Mouse (Mus musculus): ENCODE measurements around the gene Rps21. TPM values are rescaled to one million over a fixed set of nuclear protein-coding genes. Genes with fewer than 3 reads are reported as not detected.

Rps21 gene
- polyA plus RNA-seq, 1 experiment: 1,119 TPM

DNA sequence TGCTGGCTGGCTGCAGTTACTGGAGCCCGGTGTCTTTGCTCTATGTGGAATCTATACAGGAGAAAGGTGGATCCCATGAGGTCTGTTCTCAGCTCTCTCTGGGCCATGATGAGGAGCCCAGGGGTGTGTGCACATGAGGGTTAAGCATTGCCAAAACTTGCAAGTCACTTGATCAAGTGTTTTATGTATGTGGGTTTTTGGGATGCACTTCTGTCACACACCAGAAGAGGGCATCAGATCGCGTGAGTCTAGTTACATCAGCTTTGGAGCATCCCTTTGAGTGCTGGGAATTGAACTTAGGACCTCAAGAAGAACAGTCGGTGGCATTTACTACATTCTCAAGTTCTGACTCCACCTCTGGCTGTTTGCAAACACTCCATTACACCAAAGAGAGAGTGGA, 47.4 kb downstream of the Rps21 start:
- 52% methylated on average over 4 of the region's 4 CpGs for WGBS
- Histone ChIP-seq H3K27ac (ENCODE audit: insufficient read depth, low read depth, low read length) (no peak overlapping the region), H3K4me3 (ENCODE audit: insufficient read depth, low read depth, low read length) (no peak overlapping the region), H3K4me1 (ENCODE audit: control insufficient read depth, insufficient read depth, low read length) (0 out of 2 replicates have a peak, but pooled peaks cover 3% of the 10 kb centered on the region)
- TF ChIP-seq POLR2A (IDR thresholded peaks at IDR 0.05; ENCODE audit: insufficient read depth, low read depth, low read length) (no peak), CTCF (IDR thresholded peaks at IDR 0.05; ENCODE audit: insufficient read depth, low read depth, low read length) (no peak)

DNA sequence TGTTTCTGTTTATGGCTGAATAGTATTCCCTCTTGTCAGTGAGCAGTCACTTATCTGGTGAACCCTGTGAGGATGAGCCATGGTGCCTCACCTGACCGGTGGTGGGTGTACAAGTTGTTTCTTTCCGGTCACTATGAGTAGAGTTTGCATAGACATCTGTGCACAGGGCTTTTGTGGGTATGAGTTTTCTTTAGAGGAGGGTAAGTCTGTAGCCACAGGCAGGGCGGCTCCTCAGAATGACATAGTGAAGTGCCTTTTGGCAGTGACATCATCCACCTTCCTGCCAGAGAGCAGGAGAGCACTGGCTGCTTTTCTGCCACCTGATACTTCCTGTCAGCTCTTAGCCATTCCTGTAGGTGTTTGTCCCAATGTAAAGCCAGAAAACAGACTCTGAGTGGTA, 48.3 kb downstream of the Rps21 start:
- WGBS: 86% methylated on average over 3 of the region's 3 CpGs
- TF ChIP-seq POLR2A (IDR thresholded peaks at IDR 0.05; ENCODE audit: insufficient read depth, low read depth, low read length) (no peak), CTCF (IDR thresholded peaks at IDR 0.05; ENCODE audit: insufficient read depth, low read depth, low read length) (no peak)

DNA sequence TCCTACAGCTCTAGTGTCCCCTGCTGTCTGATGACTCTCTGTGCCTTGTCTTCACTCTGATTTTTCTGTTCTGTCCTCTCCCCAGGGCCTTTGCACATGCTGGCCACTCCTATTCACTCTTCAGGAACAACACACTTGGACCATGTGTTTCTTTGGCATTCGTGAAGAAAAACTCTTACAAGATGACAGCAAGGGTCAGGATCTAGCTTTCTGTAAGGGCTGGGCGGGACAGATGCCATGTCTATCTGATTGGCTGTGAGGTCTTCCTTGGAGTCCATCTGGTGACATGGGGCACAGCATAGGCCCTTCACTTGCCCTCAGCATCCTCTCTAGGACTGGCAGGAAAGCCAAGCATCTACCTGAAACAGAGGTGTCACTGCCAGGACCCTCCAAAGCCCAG, 48.8 kb downstream of the Rps21 start:
- Histone ChIP-seq H3K4me3 (ENCODE audit: insufficient read depth, low read depth, low read length) (no peak overlapping the region), H3K4me1 (ENCODE audit: control insufficient read depth, insufficient read depth, low read length) (0 out of 2 replicates have a peak, but pooled peaks cover 3% of the 10 kb centered on the region), H3K27ac (ENCODE audit: insufficient read depth, low read depth, low read length) (no peak overlapping the region)
- 74% methylated on average over 2 of the region's 2 CpGs for WGBS
- TF ChIP-seq CTCF (IDR thresholded peaks at IDR 0.05; ENCODE audit: insufficient read depth, low read depth, low read length): no peak

More for the DNA sequence above, 48.3 kb downstream of the Rps21 start:
- H3K27ac ChIP-seq (ENCODE audit: insufficient read depth, low read depth, low read length): no peak overlapping the region
- H3K4me1 ChIP-seq (ENCODE audit: control insufficient read depth, insufficient read depth, low read length): 0 out of 2 replicates have a peak, but pooled peaks cover 3% of the 10 kb centered on the region
- H3K4me3 ChIP-seq (ENCODE audit: insufficient read depth, low read depth, low read length): no peak overlapping the region

DNA sequence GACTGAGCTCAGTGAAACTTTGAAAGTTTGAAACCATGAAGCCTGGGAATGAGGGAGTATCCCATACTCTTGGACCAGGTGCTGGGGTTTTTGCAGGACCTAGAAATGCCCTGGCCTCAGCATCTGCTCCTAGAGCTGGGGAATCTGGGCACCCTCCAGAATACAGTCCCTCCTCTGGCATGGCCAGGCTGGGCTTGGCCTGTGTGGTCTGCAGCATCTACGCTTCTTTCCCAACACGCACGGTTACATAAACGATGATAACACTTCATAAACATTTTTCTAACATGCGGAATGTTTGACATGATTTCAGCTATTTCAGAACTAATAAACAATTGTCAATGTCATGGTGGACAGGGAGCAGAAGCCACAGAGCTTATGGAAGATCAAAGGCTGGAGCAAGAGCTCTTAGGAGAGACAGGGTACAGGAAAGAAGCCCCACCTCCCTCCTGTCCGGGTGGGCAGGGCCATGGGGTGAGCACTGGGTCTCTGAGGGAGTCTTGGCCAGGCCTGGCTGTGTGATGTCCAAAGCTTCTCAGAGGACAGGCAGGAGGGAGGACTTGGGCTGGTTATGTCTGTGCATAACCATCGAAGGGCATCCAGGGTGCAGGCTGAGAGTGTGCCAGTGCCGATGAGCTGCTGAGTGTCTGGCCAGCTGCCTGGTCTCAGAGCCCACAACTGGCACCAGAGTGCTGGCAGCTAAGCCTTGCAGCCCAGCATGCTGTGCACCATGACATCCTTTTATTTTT, 49.4 kb downstream of the Rps21 start:
- H3K27ac ChIP-seq (ENCODE audit: insufficient read depth, low read depth, low read length): no peak overlapping the region
- H3K4me1 ChIP-seq (ENCODE audit: control insufficient read depth, insufficient read depth, low read length): 0 out of 2 replicates have a peak, but pooled peaks cover 3% of the 10 kb centered on the region
- TF ChIP-seq CTCF (IDR thresholded peaks at IDR 0.05; ENCODE audit: insufficient read depth, low read depth, low read length) (no peak), POLR2A (IDR thresholded peaks at IDR 0.05; ENCODE audit: insufficient read depth, low read depth, low read length) (no peak)
- no peak overlapping the region for H3K4me3 ChIP-seq (ENCODE audit: insufficient read depth, low read depth, low read length)
- 67% methylated on average over 8 of the region's 8 CpGs for WGBS

DNA sequence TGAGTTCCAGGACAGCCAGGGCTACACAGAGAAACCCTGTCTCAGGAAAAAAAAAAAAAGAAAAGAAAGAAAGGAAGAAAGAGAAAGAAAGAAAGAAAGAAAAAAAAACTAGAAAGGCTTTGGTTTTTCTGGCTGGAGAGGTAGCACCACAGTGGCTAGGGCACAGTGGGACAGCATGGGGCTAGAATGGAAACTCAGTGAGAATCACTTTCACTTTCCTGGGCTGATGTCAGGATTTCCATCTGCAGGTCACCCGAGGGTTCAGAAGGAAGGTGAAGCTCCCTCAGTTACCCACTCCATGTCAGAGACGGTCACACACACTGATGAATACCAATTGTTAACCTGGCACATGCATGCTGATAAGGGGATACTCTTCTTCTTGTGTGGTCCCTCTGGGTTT, 50.5 kb downstream of the Rps21 start:
- Histone ChIP-seq H3K4me3 (ENCODE audit: insufficient read depth, low read depth, low read length) (no peak overlapping the region), H3K27ac (ENCODE audit: insufficient read depth, low read depth, low read length) (no peak overlapping the region), H3K4me1 (ENCODE audit: control insufficient read depth, insufficient read depth, low read length) (0 out of 2 replicates have a peak, but pooled peaks cover 3% of the 10 kb centered on the region)
- WGBS: 70% methylated on average over 2 of the region's 2 CpGs
- TF ChIP-seq CTCF (IDR thresholded peaks at IDR 0.05; ENCODE audit: insufficient read depth, low read depth, low read length): no peak
- TF ChIP-seq POLR2A (IDR thresholded peaks at IDR 0.05; ENCODE audit: insufficient read depth, low read depth, low read length): no peak

Other genes starting within 250 kb of the Rps21 start
- 121 and 180 TPM in 2 replicates for gene Lsm14b, start 232.4 kb upstream of the Rps21 start, polyA plus RNA-seq (2012; ENCODE audit: insufficient read depth, insufficient read length, low replicate concordance, missing spikeins)
- not detected in 2 replicates for gene Psma7, start 214.9 kb upstream of the Rps21 start, polyA plus RNA-seq (2012; ENCODE audit: insufficient read depth, insufficient read length, low replicate concordance, missing spikeins)
- gene Ss18l1, start 214.9 kb upstream of the Rps21 start, polyA plus RNA-seq (2012; ENCODE audit: insufficient read depth, insufficient read length, low replicate concordance, missing spikeins): not detected in 2 replicates
- gene Mtg2, start 186.8 kb upstream of the Rps21 start, polyA plus RNA-seq (2012; ENCODE audit: insufficient read depth, insufficient read length, low replicate concordance, missing spikeins): not detected in 2 replicates
- not detected in 2 replicates for gene Hrh3, start 152.9 kb upstream of the Rps21 start, polyA plus RNA-seq (2012; ENCODE audit: insufficient read depth, insufficient read length, low replicate concordance, missing spikeins)
- not detected in 2 replicates for gene Osbpl2, start 138.1 kb upstream of the Rps21 start, polyA plus RNA-seq (2012; ENCODE audit: insufficient read depth, insufficient read length, low replicate concordance, missing spikeins)
- not detected in 2 replicates for gene Adrm1, start 85.9 kb upstream of the Rps21 start, polyA plus RNA-seq (2012; ENCODE audit: insufficient read depth, insufficient read length, low replicate concordance, missing spikeins)
- gene Lama5, start 31.5 kb upstream of the Rps21 start, polyA plus RNA-seq (2012; ENCODE audit: insufficient read depth, insufficient read length, low replicate concordance, missing spikeins): not detected in 2 replicates
- gene Cables2, start 16.1 kb downstream of the Rps21 start, polyA plus RNA-seq (2012; ENCODE audit: insufficient read depth, insufficient read length, low replicate concordance, missing spikeins): not detected in 2 replicates
- gene Rbbp8nl, start 32.5 kb downstream of the Rps21 start, polyA plus RNA-seq (2012; ENCODE audit: insufficient read depth, insufficient read length, low replicate concordance, missing spikeins): not detected in 2 replicates
- not detected in 2 replicates for gene Gata5, start 77.3 kb downstream of the Rps21 start, polyA plus RNA-seq (2012; ENCODE audit: insufficient read depth, insufficient read length, low replicate concordance, missing spikeins)
- not detected in 2 replicates for gene Slco4a1, start 198.9 kb downstream of the Rps21 start, polyA plus RNA-seq (2012; ENCODE audit: insufficient read depth, insufficient read length, low replicate concordance, missing spikeins)
- gene Ntsr1, start 242.6 kb downstream of the Rps21 start, polyA plus RNA-seq (2012; ENCODE audit: insufficient read depth, insufficient read length, low replicate concordance, missing spikeins): not detected in 2 replicates